Mouse (Mus musculus) forebrain, embryonic 15.5 days (tissue): ENCODE data around the gene Hhex. TPM values are rescaled to one million over a fixed set of nuclear protein-coding genes. Genes with fewer than 3 reads are reported as not detected.

Source experiments
- ATAC-seq: fragments of 200-750 bp; cut with Nextera tagmentation; replicated peaks from 2 replicates; pipeline ENCODE4 v1.8.0; 2017; ENCODE audit warnings: mild to moderate bottlenecking, moderate TSS enrichment, moderate library complexity
- H3K27ac ChIP-seq: fragments of 300-500 bp; sonication (generic); replicated peaks from 2 replicates; pipeline ENCODE4 v1.5.1; 2015; ENCODE audit warnings: mild to moderate bottlenecking, inconsistent platforms
- H3K27me3 ChIP-seq: fragments of 300-500 bp; sonication (generic); 2 replicates; pipeline ENCODE4 v1.6.1; 2015; ENCODE audit warnings: inconsistent platforms
- H3K36me3 ChIP-seq: fragments of 300-500 bp; sonication (generic); 2 replicates; pipeline ENCODE4 v1.6.1; 2015; ENCODE audit warnings: mild to moderate bottlenecking, inconsistent platforms
- H3K4me1 ChIP-seq: fragments of 300-500 bp; sonication (generic); 2 replicates; pipeline ENCODE4 v1.6.1; 2015; ENCODE audit warnings: inconsistent platforms
- H3K4me2 ChIP-seq: fragments of 300-500 bp; sonication (generic); replicated peaks from 2 replicates; pipeline ENCODE4 v1.6.1; 2015; ENCODE audit warnings: mild to moderate bottlenecking, inconsistent platforms
- H3K4me3 ChIP-seq: fragments of 300-500 bp; sonication (generic); 2 replicates; pipeline ENCODE4 v1.5.1; 2015; ENCODE audit warnings: mild to moderate bottlenecking, inconsistent platforms
- H3K9ac ChIP-seq: fragments of 300-500 bp; sonication (generic); replicated peaks from 2 replicates; pipeline ENCODE4 v1.6.1; 2015; ENCODE audit warnings: mild to moderate bottlenecking, inconsistent platforms
- H3K9me3 ChIP-seq: fragments of 300-500 bp; sonication (generic); 2 replicates; pipeline ENCODE4 v1.6.1; 2016; ENCODE audit warnings: inconsistent platforms
- WGBS: fragments of 180-500 bp; shearing (Covaris S2); methylation state at CpG from one replicate; pipeline ENCODE4 v1.1.7; 2015; ENCODE audit warnings: mixed read lengths; 5-methylcytosine and 5-hydroxymethylcytosine counted together
- polyA plus RNA-seq: library from polyadenylated mRNA; unstranded; fragments of >200 nt; fragmentation: Nextera tagmentation; extraction: Ambion mirVana; gene quantifications from 2 replicates; pipeline ENCODE4 v1.2.1, GENCODE M21; 2015

Hhex gene
- polyA plus RNA-seq, 1 experiment from 2014 or later, result 4.1 TPM

DNA sequence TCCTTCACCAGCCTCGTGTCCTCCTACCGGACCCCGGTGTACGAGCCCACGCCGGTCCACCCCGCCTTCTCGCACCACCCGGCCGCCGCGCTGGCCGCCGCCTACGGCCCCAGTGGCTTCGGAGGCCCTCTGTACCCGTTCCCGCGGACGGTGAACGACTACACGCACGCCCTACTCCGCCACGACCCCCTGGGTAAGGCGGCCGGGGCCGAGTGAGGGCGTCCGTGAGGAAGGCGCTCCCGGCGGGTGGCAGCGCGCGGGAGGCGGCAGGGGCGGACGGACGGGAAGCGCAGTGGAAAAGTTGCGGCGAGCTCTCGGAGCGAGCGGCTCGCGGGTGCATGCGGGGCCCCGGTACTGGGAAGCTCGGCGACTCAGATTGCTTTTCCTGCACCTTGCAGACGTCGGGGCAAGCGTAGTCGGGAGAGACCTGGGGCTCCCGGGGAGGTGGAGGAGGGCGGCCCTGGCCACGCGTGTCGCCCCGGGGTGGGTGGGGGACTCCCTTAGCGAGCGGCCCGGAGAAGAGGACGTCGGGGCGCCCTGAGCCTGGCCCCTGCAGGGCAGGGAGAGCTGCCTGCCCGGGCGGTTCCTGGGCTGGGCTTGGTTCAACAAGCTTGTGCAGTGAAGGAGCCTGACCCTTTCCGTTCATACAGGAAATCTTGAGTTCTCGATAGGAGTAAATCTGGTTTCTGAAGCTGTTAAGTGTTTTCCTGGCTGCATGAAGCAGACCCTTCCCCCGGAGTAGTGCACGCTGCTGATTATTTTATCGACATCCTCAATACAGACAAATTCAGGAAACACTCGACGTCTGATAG, 637 bp downstream of the Hhex start:
- ATAC-seq, result peak; percentile 17; the same call in 1 of the 2 replicates
- Histone ChIP-seq H3K9me3 (no peaks in the 10 kb centered on the region), H3K4me1 (peaks cover 16% of the 10 kb centered on the region), H3K9ac (no peak overlapping the region), H3K27ac (peak overlapping the region; percentile 12; the same call in 1 of the 2 replicates), H3K4me2 (peak overlapping the region; percentile 48), H3K36me3 (no peaks in the 10 kb centered on the region), H3K4me3 (peak overlapping the region; percentile 41), H3K27me3 (peaks cover 91% of the 10 kb centered on the region)
- under 1% methylated on average over 77 of the region's 77 CpGs for WGBS

DNA sequence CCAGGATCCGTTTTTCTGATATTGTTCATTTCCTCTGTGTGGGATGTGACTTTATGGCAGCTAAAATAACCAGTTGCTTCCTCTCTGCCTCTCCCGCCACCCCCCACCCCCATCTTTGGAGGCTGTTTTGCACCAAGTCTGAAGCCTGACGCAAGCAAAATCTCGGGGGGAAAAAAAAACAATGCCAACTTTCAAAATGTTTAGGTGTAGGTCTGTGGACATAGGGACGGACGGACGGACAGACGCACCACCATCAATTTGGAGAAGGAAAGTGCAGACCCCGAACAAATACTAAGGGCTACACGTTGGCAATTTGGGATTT, 1.2 kb downstream of the Hhex start:
- peak overlapping the region; percentile 41; the same call in 1 of the 2 replicates for H3K4me3 ChIP-seq
- ATAC-seq, result no peak
- no peak overlapping the region for H3K27ac ChIP-seq
- peaks cover 86% of the 10 kb centered on the region for H3K27me3 ChIP-seq
- H3K9ac ChIP-seq, result no peak overlapping the region
- peaks cover 16% of the 10 kb centered on the region for H3K4me1 ChIP-seq
- H3K4me2 ChIP-seq, result no peak overlapping the region
- no peaks in the 10 kb centered on the region for H3K9me3 ChIP-seq
- no peaks in the 10 kb centered on the region for H3K36me3 ChIP-seq
- WGBS, result 3% methylated on average over 10 of the region's 10 CpGs

DNA sequence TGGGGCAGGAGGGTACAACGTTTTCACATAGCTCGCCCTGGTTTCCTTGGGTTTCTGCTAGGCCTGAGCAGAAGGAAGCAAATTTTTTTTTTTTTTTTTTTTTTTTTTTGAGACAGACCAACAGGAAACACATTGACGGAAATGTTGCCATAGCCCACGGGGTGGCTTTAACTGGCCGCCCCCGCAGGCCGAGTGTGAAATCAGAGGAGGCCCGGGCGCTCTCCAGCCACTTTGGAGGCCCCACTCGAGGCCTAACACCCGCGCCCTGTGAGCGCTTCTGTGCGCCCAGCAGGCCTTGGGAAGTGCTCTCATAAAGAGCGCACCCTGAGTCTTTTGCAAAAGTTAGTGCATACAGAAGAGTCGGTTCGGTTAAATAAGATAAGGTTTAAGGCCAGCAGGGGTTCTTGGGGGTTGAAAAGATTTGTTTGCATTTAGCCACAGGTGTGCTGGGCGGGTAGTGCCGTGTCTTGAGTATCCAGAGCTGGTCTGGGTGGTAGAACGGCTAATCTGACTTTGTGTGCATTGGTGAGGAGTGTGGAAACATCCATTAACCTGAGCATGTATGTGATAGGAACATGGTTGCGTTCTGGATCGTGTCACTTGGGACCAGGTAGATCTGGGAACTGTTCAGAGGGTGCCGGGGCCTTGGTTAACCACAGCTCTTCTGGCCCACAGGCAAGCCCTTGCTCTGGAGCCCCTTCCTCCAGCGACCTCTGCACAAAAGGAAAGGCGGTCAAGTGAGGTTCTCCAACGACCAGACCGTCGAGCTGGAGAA, 2.1 kb downstream of the Hhex start:
- Histone ChIP-seq H3K4me1 (peaks cover 16% of the 10 kb centered on the region), H3K4me2 (no peak overlapping the region), H3K27ac (no peak overlapping the region), H3K27me3 (peaks cover 84% of the 10 kb centered on the region), H3K9ac (no peak overlapping the region), H3K4me3 (no peak overlapping the region), H3K9me3 (no peaks in the 10 kb centered on the region), H3K36me3 (no peaks in the 10 kb centered on the region)
- ATAC-seq, result no peak
- 6% methylated on average over 28 of the region's 28 CpGs for WGBS

DNA sequence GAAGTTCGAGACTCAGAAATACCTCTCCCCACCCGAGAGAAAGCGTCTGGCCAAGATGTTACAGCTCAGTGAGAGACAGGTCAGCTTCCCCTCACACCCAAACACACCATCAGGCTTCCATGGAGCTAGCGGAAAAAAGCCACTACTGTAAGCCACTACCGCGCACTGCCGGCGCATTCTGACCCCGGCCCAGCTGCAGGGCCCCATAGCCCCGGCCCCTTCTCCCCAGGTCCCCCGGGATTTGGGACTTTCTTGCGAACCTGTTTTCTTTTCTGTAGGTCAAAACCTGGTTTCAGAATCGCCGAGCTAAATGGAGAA, 2.6 kb downstream of the Hhex start:
- WGBS, result 6% methylated on average over 14 of the region's 14 CpGs
- no peak overlapping the region for H3K9ac ChIP-seq
- no peak overlapping the region for H3K4me2 ChIP-seq
- no peak overlapping the region for H3K27ac ChIP-seq
- no peak for ATAC-seq
- H3K4me1 ChIP-seq, result peaks cover 16% of the 10 kb centered on the region
- no peak overlapping the region for H3K4me3 ChIP-seq
- no peaks in the 10 kb centered on the region for H3K36me3 ChIP-seq
- H3K9me3 ChIP-seq, result no peaks in the 10 kb centered on the region
- peaks cover 82% of the 10 kb centered on the region for H3K27me3 ChIP-seq

DNA sequence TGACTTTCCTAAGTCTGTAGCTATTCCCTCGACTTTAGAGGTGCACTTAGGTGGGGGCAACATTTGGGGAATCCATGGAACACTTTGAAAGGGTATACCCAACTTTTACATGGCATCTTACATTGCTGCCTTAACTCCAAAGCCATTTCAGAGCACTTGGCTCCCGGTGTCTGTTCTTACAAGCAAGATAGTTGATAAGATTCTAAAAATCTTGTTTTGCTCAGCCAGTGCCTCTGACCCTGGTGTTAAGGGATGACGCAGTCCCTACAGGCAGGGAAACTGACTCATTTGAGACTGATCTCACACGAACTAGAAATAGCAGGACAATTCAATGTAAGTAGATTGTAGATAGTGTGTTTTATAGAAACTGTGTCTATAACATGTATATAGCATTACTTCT, 5.6 kb downstream of the Hhex start:
- H3K27ac ChIP-seq, result no peak overlapping the region
- peaks cover 54% of the 10 kb centered on the region for H3K27me3 ChIP-seq
- H3K9ac ChIP-seq, result no peak overlapping the region
- H3K4me1 ChIP-seq, result peaks cover 6% of the 10 kb centered on the region
- no peaks in the 10 kb centered on the region for H3K36me3 ChIP-seq
- no peak overlapping the region for H3K4me3 ChIP-seq
- H3K4me2 ChIP-seq, result no peak overlapping the region
- ATAC-seq, result no peak
- no peaks in the 10 kb centered on the region for H3K9me3 ChIP-seq
- 74% methylated on average over 4 of the region's 4 CpGs for WGBS

DNA sequence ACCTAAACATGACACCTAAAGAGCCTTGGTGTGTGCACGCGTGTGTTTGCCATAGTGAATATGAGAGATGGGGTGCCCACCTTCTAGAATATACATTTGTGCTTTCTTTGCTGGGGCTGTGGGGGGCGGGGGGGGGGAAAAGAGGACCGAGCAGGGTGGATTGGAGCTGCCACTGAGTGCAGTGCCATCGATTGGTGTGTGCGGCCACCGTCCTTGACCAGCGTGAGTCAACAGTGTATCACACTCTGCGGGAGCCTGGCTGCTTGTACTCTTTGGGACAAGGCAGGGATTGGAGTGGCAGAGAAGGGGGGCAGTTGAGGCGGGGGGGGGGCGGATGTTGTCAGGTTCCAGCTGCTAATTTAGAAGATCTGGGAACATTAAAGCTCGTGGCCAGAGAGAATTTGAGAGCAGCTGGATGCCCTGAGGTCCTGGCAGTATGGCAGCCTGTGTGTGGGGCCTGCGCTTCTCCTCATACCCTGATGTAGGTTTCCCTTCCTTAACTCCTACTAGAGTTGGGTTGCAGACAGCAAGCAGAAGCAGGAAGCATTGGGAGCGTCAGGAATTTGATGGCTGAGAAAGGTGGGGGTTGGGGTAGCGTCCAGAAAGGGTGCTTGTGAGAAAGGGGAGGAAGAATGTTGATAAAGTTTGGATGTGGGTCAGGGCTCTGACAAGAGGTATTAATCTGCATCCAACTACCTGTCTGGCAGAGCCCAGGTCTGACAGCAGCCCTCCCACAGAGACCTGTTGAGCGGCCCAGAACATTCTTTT, 6.3 kb downstream of the Hhex start:
- H3K27me3 ChIP-seq, result peaks cover 47% of the 10 kb centered on the region
- WGBS, result 75% methylated on average over 16 of the region's 16 CpGs

DNA sequence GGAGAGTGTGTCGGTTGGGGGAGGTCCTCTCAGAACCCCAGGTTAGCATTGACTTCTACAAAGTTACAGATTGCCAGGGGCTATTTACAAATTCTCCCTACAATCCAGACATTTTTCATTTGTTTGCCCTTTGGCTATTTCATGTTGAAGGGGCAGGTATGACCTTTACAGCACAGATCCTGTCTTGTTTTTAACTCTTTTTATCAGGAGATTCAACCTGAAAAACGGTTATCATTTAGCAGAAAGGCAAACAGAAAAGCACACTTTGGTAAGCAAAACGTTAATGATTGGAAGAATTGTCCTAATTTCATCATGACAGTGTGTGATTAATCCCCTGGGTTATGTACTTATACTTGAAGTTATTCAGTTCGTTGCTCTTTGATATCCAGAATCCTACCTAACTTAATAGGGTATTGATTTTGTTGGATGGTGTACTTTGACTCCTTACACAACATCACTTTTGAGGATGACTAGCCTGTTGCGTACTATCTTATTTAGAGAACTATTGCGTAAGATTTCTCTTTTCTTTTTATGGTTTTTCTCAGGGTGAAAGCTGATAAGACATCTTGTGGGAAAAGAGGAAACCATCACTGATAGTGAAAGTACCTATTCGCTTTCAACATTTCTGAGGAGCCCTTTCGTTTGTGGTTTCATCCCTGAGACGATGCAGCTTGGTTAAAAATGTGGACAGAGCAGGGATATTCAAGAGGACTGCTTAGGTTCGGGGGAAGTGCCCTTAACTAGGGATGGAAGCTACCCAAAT, 8.1 kb downstream of the Hhex start:
- Histone ChIP-seq H3K27me3 (peaks cover 29% of the 10 kb centered on the region), H3K9me3 (no peaks in the 10 kb centered on the region), H3K36me3 (no peaks in the 10 kb centered on the region), H3K9ac (no peak overlapping the region), H3K4me2 (no peak overlapping the region), H3K4me3 (no peak overlapping the region), H3K4me1 (no peaks in the 10 kb centered on the region), H3K27ac (no peak overlapping the region)
- 81% methylated on average over 10 of the region's 10 CpGs for WGBS
- no peak for ATAC-seq

More for the DNA sequence above, 6.3 kb downstream of the Hhex start:
- no peak for ATAC-seq
- Histone ChIP-seq H3K4me1 (no peaks in the 10 kb centered on the region), H3K9ac (no peak overlapping the region), H3K4me2 (no peak overlapping the region), H3K9me3 (no peaks in the 10 kb centered on the region), H3K27ac (no peak overlapping the region), H3K36me3 (no peaks in the 10 kb centered on the region), H3K4me3 (no peak overlapping the region)

DNA sequence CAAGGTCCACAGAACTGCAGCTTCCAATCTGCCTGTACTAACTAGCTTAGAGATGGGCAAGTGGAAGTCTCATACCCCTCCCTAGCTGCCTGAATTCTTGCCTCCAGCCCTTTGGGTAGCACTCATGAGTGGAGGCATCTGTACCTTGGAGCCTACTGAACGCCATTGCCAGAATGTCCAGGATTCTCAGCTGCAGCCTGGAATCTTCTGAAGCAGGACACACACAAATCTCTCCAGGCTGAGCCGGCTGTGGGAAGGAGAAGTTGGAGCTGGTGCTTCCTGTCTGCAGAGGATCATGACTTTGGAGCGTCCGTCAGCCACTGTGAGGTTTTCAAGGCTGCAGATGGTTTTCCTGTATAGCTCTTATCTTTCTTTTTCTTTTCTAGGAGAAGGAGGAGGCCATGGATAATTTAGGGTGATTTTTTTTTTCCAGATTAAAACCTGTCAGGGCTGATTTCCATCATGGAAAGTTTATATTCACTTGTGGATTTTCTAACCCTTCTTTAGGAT, 9.1 kb downstream of the Hhex start:
- no peak overlapping the region for H3K4me2 ChIP-seq
- ATAC-seq, result no peak
- peaks cover 22% of the 10 kb centered on the region for H3K27me3 ChIP-seq
- H3K9ac ChIP-seq, result no peak overlapping the region
- WGBS, result 88% methylated on average over 4 of the region's 4 CpGs
- no peaks in the 10 kb centered on the region for H3K36me3 ChIP-seq
- no peak overlapping the region for H3K4me3 ChIP-seq
- H3K27ac ChIP-seq, result no peak overlapping the region
- no peaks in the 10 kb centered on the region for H3K9me3 ChIP-seq
- H3K4me1 ChIP-seq, result no peaks in the 10 kb centered on the region

DNA sequence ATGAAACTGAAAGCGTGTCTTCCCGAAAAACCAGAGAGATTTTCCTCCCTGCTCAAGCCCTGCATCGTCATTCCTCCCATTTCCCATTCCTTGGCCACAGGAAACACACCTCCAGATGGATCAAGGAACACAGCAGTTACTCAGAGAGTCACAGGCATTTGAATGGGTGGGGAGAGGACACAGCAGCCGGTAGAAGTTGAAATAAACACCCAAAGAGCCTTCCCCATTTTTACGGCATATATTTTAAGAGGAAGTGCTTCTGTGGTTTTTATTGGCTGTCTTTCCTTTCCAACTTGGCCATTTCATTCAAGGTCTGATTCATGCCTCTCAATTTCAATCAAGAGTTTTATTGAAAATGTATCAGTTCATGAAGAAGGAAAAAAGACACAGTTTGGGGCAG, 13.6 kb downstream of the Hhex start:
- ATAC-seq, result no peak
- H3K4me3 ChIP-seq, result no peak overlapping the region
- H3K27me3 ChIP-seq, result no peaks in the 10 kb centered on the region
- H3K4me2 ChIP-seq, result no peak overlapping the region
- no peaks in the 10 kb centered on the region for H3K36me3 ChIP-seq
- 80% methylated on average over 5 of the region's 5 CpGs for WGBS
- H3K27ac ChIP-seq, result no peak overlapping the region
- H3K4me1 ChIP-seq, result no peaks in the 10 kb centered on the region
- no peaks in the 10 kb centered on the region for H3K9me3 ChIP-seq
- no peak overlapping the region for H3K9ac ChIP-seq

DNA sequence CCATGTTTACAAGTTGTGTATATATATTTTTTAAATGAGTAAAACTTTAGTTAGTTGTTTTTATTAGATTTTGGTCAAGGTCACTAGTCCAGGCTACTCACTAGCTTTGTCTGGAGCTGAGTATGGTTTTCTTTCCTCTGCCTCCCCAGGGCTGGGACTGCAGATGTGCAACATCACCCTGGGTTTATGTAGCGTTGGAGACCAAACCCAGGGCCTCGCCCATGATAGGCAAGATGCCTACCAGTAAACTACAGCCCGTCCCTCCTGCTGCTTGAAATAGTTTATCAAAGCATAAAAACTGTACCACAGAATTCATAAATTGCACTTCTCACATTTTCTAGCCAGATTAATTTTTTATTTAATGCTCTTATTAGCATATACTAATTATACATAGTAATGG, 14.6 kb downstream of the Hhex start:
- Histone ChIP-seq H3K27ac (no peak overlapping the region), H3K4me3 (no peak overlapping the region), H3K4me2 (no peak overlapping the region), H3K9ac (no peak overlapping the region), H3K9me3 (no peaks in the 10 kb centered on the region), H3K4me1 (no peaks in the 10 kb centered on the region), H3K27me3 (no peaks in the 10 kb centered on the region), H3K36me3 (no peaks in the 10 kb centered on the region)
- ATAC-seq, result no peak
- WGBS, result 92% methylated on average over 3 of the region's 3 CpGs

DNA sequence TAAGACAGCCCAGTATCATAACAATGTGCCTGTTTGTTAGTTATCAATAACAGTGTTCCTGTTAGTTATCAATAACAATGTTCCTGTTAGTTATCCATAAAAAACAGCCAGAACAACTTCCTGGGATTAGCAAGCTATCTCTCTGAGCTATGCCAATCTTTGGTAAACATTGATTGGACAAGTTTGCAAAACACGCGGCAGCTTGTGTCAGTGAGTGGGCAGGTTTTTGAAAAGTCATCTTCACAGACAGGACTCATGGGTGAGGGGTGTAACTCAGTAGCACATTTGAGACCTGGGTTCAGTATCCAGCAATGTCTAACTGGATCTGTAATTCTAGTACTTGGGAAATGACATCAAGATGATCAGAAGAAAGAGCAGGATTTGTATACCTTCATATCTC, 20.9 kb downstream of the Hhex start:
- no peak overlapping the region for H3K4me3 ChIP-seq
- no peak overlapping the region for H3K4me2 ChIP-seq
- WGBS, result 95% methylated on average over 2 of the region's 2 CpGs
- no peak for ATAC-seq
- H3K9me3 ChIP-seq, result no peaks in the 10 kb centered on the region
- no peaks in the 10 kb centered on the region for H3K36me3 ChIP-seq
- no peaks in the 10 kb centered on the region for H3K4me1 ChIP-seq
- no peak overlapping the region for H3K27ac ChIP-seq
- H3K27me3 ChIP-seq, result no peaks in the 10 kb centered on the region
- no peak overlapping the region for H3K9ac ChIP-seq
